Mouse (Mus musculus) brown adipose tissue, adult 24 weeks (tissue): ENCODE measurements around the gene Gsx2. TPM values are rescaled to one million over a fixed set of nuclear protein-coding genes. Genes with fewer than 3 reads are reported as not detected.
A peak's percentile ranks its signal among the peaks of the same experiment; 100 is the strongest.

ENCODE experiments used
- H3K27ac ChIP-seq: fragments of 200-500 bp; replicated peaks from 2 replicates; pipeline ENCODE4 v1.5.1; 2012; ENCODE audit warnings: low read depth, mild to moderate bottlenecking, low read length
- H3K4me1 ChIP-seq: fragments of 200-500 bp; 2 replicates; pipeline ENCODE4 v1.6.1; 2012; ENCODE audit warnings: low read length, mixed read lengths; ENCODE audit not compliant: control insufficient read depth, insufficient read depth, insufficient read length
- H3K4me3 ChIP-seq: fragments of 200-500 bp; 2 replicates; pipeline ENCODE4 v1.5.1; 2012; ENCODE audit warnings: low read depth, mild to moderate bottlenecking, low read length, moderate library complexity; ENCODE audit not compliant: insufficient read depth
- polyA plus RNA-seq: library from polyadenylated mRNA; stranded (reverse); fragments of >200 nt; gene quantifications from 2 replicates; pipeline ENCODE4 v1.2.4, GENCODE M21; 2012; ENCODE audit not compliant: missing spikeins, insufficient read depth, insufficient read length

Gene Gsx2
- not detected in 2 replicates for polyA plus RNA-seq

DNA sequence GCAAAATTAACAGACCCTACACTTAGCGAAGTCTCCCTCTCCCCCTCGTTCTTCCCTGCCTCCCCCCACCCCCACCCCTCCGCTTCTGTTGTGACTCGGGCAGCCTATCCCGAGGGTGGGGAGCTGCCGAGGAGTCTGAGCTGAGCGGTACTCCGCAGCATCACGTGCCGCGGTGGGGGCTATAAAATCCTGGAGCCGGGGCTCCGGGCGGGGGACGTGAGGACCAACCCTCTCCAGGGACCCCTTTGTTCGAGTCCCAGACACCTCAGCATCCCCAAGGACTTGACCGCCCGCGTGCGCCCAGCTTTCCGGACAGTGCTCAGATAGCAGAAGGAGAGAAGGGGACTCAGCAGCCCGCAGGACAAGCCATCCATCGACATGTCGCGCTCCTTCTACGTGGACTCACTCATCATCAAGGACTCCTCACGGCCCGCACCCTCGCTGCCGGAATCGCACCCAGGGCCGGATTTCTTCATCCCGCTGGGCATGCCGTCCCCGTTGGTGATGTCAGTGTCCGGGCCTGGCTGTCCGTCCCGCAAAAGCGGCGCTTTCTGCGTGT is at the start of gene Gsx2:
Gene Gsx2 (plus strand): TSS at position 219 of the 559 bp plus-strand sequence.
- H3K4me3 ChIP-seq = no peak within 1 kb of the TSS
- no peak within 1 kb of the TSS for H3K27ac ChIP-seq
- no peaks in the 10 kb centered on the region for H3K4me1 ChIP-seq

DNA sequence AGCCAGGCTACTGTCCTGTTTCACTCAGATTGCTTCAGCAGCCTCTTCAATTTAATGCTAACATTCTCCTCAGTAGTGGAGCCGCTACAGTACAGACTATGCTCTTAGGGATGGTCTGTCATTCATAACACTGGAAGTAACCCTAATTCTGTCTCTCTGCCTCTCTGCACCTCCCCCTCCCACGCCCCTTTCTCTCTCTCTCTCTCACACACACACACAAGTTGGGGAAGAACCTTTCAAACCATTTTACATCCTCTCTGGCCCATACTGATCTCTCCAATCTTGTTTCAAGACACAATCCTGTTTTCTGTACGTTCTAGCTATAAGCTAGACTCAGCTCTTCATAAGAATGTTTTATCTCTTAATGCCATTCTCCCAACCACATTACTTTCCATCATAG is 39.9 kb upstream of the Gsx2 start:
- Histone ChIP-seq H3K4me1 (peaks cover 9% of the 10 kb centered on the region), H3K27ac (no peak overlapping the region), H3K4me3 (no peak overlapping the region)

DNA sequence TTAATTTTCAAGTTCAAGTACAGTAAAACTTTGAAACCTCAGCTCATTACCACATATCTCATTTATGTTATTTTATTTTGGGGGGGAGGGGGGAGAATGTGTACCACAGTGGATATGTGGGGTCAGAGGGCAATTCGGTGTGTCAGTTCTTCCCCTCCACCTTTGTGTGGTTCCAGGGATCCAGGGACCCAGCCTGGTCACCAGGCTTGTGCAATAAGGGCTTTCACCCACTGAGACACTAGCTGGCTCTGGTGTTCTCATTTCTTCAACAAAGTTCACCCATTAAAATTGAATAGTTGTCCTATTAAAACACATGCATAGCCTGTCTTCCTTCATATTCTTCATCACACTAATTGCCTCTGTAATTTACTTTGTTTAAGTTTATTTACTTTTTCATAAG is 36.1 kb upstream of the Gsx2 start:
- Histone ChIP-seq H3K4me3 (no peak overlapping the region), H3K4me1 (peaks cover 9% of the 10 kb centered on the region), H3K27ac (no peak overlapping the region)

DNA sequence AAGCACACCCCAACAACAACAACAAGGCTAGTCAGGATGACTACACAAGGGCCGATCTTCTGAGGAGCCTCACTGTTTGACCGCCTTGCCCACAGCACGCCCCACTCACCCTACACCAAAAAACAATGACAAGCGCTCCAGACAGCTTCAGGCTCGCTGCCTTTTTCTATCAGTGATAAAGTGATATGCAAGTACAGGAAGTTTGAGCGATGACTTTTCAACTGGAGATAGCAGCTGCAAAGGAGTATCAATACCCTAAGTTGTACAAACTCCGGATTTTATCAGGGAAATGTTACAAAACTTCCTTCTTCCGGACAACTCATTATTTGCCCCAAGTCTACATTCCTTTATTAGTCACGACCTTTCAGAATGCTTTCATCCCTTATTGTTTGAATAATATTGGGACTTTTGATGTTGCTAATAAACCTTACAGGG is 32.4 kb upstream of the Gsx2 start:
- peaks cover 16% of the 10 kb centered on the region for H3K4me1 ChIP-seq
- H3K27ac ChIP-seq = 0 out of 2 replicates have a peak overlapping the region, but pooled peaks have one; percentile 0
- H3K4me3 ChIP-seq = peak overlapping the region; percentile 100

DNA sequence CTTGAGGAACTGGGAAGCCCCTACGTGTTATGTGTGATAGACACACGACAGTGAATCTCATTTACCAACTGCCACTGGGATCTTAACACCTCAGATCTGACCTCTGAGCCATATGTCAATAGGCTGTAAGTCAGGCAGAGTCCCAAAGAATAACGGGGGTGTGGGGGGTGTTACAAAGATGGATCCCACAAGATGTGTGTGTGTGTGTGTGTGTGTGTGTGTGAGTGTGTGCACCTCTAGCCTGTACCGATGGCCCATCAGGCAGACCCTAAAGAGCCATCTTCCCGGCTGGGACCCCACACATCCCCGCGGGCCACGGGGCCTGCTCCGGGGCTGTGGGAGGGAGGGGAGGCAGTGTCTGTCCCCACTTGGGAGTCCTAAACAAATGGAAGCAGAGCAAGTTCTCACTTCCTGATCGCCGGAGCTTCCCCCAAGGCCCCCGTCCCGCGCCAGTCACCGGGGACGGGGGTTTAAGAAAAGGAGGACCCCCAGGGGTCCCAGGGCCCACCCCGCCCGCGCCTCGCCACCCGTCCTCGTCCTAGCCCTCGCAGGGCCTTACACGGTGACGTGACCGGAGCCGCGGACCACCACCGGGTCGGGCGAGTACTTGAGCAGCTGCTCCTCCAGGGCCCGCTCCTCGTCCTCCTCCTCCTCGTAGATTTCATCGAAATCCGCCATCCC is 31.6 kb upstream of the Gsx2 start:
- peaks cover 16% of the 10 kb centered on the region for H3K4me1 ChIP-seq
- peak overlapping the region; percentile 100 for H3K4me3 ChIP-seq
- H3K27ac ChIP-seq = peak overlapping the region; percentile 86

DNA sequence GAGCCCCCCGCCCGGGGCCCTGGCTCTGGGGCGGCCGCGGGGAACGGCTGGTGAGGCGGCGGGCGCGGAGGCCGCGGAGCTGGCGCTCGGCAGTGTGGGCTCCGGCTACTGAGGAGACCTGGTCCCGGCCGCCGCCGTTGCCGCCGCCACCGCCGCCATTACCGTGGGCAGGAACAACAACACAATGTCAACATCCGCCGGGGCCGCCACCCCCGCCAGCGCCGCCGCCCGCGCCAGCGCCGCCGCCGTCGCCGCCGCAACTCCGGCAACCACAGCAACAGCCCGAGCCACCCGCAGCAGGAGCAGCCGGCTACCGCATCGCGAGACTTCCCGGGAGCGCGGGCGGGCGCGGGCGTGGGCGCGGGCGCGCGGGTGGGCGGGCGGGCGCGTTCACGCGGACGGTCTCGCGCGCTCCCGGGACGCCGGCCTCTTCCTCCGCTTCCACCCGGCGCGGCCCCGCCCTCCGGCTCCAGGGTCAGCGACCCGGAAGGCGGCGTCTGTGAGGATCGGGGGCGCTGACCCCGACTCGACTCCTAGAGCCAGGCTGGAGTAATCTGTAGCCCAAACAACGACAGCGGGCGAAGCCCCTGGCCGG is 31.0 kb upstream of the Gsx2 start, which contains the start of gene Chic2:
Gene Chic2 (minus strand): TSS at position 465 of the 595 bp plus-strand sequence.
- H3K4me1 ChIP-seq = peaks cover 14% of the 10 kb centered on the region
- peak within 1 kb of the TSS; percentile 100 for H3K4me3 ChIP-seq

DNA sequence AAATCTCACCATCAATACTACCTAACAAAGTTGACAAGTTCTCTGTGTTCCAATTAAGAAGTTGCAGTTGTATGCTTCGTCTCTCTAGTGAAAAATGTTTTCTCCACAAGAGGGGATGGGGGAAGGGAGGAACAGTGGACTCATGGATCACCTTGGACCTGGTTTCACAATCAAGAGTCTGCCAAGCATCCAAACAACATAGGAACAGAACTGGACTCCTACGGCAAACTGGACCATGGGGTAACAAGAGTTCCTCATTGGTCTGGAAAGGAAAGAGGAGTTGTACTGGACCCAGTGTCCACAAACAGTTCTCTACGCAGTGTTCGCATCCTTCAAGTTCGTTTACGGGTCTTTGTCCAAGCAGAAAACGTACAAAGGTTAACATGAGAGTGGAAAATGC is 30.0 kb upstream of the Gsx2 start:
- peak overlapping the region; percentile 74 for H3K27ac ChIP-seq
- no peak overlapping the region for H3K4me3 ChIP-seq
- peaks cover 13% of the 10 kb centered on the region for H3K4me1 ChIP-seq

More for the DNA sequence above, 31.0 kb upstream of the Gsx2 start, which contains the start of gene Chic2:
- H3K27ac ChIP-seq = peak within 1 kb of the TSS; percentile 86

DNA sequence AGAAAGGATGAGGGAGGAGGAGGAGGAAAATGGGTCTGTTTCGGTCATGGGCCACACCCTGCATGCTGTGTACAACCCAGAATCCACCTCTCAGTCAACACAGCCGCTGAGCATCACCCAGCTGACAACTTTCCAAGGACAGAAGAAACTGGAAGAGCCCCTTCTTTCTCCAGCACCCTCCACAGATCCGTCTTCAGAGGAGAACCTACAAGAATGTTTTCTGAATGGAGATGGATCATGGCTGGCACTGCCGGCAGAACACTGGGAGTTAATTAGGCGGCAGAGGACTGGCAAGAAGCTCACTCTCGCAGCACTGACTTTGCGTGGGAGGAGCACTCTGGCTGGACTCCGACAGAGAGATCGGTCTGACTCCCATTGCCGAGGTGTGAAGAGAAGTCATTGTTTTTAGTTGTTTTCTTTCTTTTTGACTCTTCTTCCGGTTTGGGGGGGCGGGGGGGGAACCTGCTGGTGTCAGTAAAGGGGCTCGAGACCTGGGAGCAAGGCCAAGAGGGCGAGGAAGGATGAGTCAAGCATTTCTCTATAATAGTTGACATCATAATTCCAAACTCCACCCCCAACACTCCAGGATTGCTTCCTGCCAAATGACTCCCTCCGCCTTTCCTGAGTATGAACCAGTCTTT is 28.6 kb upstream of the Gsx2 start:
- no peak overlapping the region; the same call in 1 of the 2 replicates for H3K27ac ChIP-seq
- 0 out of 2 replicates have a peak overlapping the region, but pooled peaks have one; percentile 16 for H3K4me3 ChIP-seq

DNA sequence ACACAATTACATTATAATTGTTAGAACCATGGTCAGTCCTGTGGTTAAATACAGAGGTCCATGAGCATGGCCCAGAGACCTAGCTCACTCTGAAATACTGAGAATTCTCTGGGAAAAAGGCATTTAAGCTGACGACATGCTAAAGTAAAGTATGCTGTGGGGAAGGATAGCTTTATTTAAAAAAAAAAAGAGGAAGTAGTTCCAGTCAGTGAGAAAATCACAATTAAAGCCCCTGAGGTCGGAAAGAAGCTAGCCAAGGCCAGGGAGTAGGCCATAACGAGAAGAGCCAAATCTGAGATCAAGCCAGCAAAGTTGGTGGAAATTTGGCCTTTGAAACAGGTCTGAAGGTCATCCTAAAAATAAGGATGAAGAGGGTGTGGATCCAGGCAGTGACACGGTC is 24.3 kb upstream of the Gsx2 start:
- no peak overlapping the region for H3K4me3 ChIP-seq
- H3K27ac ChIP-seq = no peak overlapping the region

More for the DNA sequence above, 28.6 kb upstream of the Gsx2 start:
- peaks cover 12% of the 10 kb centered on the region for H3K4me1 ChIP-seq

DNA sequence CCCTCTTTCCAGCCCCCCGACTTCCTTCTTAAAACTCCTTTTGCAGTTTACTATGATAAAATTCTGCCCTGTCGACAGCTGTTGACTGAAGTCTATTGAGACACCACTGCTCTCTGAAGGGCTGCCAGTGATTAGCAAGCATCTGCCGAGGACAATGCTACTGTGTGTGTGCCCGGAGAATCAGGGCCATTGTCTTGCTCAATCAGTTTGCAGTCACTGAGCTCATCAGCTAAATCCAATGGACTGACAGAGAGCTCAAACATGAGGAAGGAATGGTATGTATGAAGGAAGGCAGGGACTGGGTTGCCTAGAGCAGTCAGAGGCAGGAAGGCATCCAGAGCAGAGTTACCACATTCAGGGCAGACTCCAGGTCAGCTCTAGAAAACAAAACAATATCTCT is 12.2 kb upstream of the Gsx2 start:
- H3K4me3 ChIP-seq = no peak overlapping the region
- no peak overlapping the region for H3K27ac ChIP-seq
- peaks cover 5% of the 10 kb centered on the region; the same call in 1 of the 2 replicates for H3K4me1 ChIP-seq

More for the DNA sequence above, 24.3 kb upstream of the Gsx2 start:
- H3K4me1 ChIP-seq = 0 out of 2 replicates have a peak, but pooled peaks cover 6% of the 10 kb centered on the region

DNA sequence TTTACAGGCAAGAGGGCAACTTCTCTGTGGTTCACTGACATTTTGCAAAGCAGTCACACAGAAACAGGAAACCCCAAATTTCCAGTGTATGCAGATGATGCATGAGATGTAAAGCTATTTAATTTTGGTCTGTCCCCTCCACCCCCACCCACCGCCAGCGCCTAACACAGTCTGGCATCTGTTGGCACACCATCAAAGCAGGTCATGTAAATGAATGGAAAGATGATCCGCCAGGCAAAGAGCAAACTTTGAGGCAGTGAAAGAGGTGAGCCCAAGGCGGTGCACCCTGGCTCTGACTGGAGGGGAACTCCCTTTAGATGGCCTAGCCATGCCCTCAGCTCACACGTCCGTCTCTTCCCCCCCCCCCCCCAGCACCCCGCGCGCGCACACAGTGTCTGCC is 8.7 kb upstream of the Gsx2 start:
- Histone ChIP-seq H3K4me3 (peak overlapping the region; percentile 44; the same call in 1 of the 2 replicates), H3K27ac (no peak overlapping the region), H3K4me1 (peaks cover 5% of the 10 kb centered on the region; the same call in 1 of the 2 replicates)

DNA sequence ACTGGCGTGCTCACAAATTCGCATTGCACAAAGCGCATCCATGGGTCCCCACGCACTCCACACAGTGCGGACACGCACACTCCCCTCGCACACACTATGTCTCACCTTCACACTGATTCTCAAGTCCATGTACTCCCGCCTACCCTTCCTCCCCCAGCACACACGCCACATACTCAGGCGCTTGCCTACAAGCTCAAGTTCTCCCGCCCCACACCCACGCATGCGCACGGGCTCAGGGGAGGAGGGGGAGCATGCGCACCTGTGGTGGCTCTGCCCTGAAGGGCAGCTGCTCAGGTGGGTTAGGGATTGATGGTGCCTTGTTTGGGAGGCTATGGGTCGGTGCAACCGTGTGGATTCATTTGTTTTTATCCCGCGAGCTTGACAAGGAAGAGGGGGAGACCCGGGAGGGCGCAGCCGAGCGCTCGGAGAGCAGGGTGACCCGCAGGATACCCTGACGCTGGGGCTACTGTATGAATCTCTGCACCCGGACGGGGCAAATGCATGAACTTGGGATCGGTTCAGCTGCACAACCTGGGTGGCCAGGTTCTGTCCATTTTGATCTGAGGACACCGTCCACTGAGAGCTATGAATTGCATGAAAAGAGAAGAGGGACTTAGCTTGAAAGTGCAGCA is 8.2 kb upstream of the Gsx2 start:
- peaks cover 5% of the 10 kb centered on the region; the same call in 1 of the 2 replicates for H3K4me1 ChIP-seq
- peak overlapping the region; percentile 44 for H3K4me3 ChIP-seq
- no peak overlapping the region for H3K27ac ChIP-seq

DNA sequence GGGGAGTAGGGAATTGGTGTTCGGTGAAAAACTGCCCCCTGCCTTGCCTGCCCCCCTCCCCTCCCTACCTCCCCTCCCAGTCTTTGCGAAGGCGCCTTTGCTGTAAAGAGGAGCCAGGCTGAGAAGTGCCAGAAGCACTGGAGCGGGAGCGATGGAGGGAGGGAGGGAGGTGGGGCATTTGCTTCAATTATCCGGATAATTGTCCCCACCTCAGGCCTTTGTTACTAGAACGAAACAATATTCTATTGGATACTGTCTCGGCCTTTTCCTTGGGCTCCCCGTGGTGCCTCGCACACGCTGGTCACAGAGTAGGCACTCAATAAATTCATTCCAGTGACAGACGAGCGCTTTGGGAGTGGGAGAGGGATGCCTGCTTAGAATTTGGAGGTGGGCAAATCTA is 5.3 kb upstream of the Gsx2 start:
- Histone ChIP-seq H3K4me3 (no peak overlapping the region), H3K27ac (no peak overlapping the region), H3K4me1 (peaks cover 5% of the 10 kb centered on the region; the same call in 1 of the 2 replicates)

DNA sequence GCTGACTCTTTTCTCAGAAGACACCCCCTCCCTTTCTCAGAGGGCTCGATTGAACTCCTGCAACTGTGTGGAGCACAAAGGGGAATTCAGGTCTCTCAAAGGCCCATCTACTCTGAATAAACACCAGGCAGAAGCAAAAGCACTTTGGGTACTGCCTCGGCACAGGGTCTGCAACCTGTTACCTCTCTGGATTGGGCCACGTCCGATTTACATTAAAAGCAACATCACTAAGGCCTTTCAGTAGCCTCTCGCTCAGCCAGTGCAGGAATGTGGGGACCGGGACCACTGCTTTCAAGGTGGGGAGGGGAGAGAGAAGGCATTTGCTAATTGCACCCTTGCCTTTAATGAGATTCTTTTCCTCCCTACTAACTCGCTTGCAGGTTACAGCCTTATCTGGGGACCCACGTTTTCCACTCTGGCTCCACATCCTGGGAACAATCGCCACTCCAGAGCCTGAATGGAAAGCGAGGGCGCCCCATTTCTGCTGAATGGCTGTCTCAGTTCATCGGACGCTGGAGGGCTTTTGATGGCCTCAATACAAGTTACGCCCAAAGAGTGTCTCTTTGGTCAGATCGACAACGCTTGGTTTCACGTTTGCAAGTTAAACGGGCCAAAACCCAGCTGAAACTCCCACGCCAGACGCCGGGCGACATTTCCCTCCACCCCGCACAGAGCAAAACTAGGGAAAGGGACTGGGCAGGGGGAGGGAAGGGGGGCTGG is 4.6 kb upstream of the Gsx2 start:
- Histone ChIP-seq H3K4me1 (peaks cover 5% of the 10 kb centered on the region; the same call in 1 of the 2 replicates), H3K4me3 (no peak overlapping the region), H3K27ac (no peak overlapping the region)
